Mouse (Mus musculus): ENCODE measurements around the gene Tmem247.

DNA sequence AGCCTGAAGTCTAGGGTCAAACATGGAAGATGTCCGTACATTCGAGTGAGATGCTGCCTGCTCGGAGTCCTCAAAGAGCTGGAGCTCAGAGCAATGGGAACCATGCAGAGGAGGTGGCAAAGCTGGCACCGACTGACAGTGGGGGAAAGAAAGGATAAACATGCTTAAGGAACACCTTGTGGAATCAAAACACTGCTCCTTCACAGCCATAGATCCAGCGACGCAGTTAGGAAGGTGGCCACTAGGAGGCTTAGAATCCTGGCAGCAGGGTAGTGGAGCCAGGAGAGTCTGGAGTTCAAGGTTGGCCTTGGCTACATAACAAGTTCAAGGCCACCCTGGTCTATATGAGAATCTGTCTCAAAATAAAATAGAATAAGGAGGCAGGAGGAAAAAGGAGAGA, 10.5 kb upstream of the Tmem247 start:
- TF ChIP-seq POLR2A (IDR thresholded peaks at IDR 0.05; ENCODE audit: borderline replicate concordance, control insufficient read depth, low read depth, low read length), result no peak
- no peak for TF ChIP-seq CTCF (IDR thresholded peaks at IDR 0.05; ENCODE audit: control insufficient read depth, insufficient read depth, low read length)
